Mouse (Mus musculus): Measurements from ENCODE around the gene Tagln.
A peak's percentile ranks its signal among the peaks of the same experiment; 100 is the strongest.

DNA sequence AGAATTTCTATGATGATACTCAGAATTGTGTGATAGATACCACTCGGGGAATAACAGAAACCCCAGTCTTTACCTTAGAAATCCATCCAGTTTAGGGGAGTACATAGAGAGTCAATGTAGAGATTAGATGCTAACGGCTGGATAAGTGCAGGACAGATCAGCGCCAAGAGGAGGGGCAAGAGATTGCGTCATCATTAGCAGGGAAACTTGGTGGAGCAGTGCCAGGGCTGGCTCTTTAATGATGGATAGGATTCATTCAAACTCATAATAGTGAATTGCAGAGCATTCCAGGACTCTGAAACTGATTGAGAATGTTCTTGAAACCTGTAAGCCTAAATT, 49.3 kb upstream of the Tagln start:
- TF ChIP-seq ETS1 (IDR thresholded peaks at IDR 0.05; ENCODE audit: low read depth, low read length) (peak; percentile 44; the same call in 1 of the 2 replicates), EP300 (IDR thresholded peaks at IDR 0.05; ENCODE audit: low read depth in 1 of 2, low read length in 2 of 2) (no peak; a peak in 1 of 4 replicates), CHD2 (IDR thresholded peaks at IDR 0.05; ENCODE audit: low read length) (no peak), CTCF (IDR thresholded peaks at IDR 0.05 in 2 of 3, conservative IDR thresholded peaks at IDR 0.05 in 1 of 3; ENCODE audit: control insufficient read depth in 1 of 3, insufficient read depth in 1 of 3, low read depth in 2 of 3, low read length in 3 of 3, poor library complexity in 1 of 3, severe bottlenecking in 1 of 3) (no peak), GABPA (IDR thresholded peaks at IDR 0.05; ENCODE audit: low read depth, low read length) (no peak), POLR2A (IDR thresholded peaks at IDR 0.05; ENCODE audit: control insufficient read depth in 1 of 2, insufficient read depth in 1 of 2, low read depth in 1 of 2, low read length in 2 of 2, poor library complexity in 1 of 2) (no peak)
